Mouse (Mus musculus) midbrain, embryonic 15.5 days (tissue): ENCODE data around the gene Nfatc3. TPM values are rescaled to one million over a fixed set of nuclear protein-coding genes. Genes with fewer than 3 reads are reported as not detected.

Source experiments
- ATAC-seq: fragments of 200-750 bp; cut with Nextera tagmentation; replicated peaks from 2 replicates; pipeline ENCODE4 v1.8.0; 2017; ENCODE audit warnings: moderate TSS enrichment
- H3K27ac ChIP-seq: fragments of 300-500 bp; sonication (generic); 2 replicates; pipeline ENCODE4 v1.5.1; 2015; ENCODE audit warnings: mild to moderate bottlenecking, inconsistent platforms
- H3K27me3 ChIP-seq: fragments of 300-500 bp; sonication (generic); replicated peaks from 2 replicates; pipeline ENCODE4 v1.6.1; 2015; ENCODE audit warnings: inconsistent platforms
- H3K36me3 ChIP-seq: fragments of 300-500 bp; sonication (generic); replicated peaks from 2 replicates; pipeline ENCODE4 v1.6.1; 2015; ENCODE audit warnings: inconsistent platforms
- H3K4me1 ChIP-seq: fragments of 300-500 bp; sonication (generic); 2 replicates; pipeline ENCODE4 v1.6.1; 2015; ENCODE audit warnings: inconsistent platforms
- H3K4me2 ChIP-seq: fragments of 300-500 bp; sonication (generic); 2 replicates; pipeline ENCODE4 v1.6.1; 2015; ENCODE audit warnings: inconsistent platforms, mild to moderate bottlenecking, moderate library complexity
- H3K4me3 ChIP-seq: fragments of 300-500 bp; sonication (generic); 2 replicates; pipeline ENCODE4 v1.5.1; 2015; ENCODE audit warnings: mild to moderate bottlenecking, inconsistent platforms
- H3K9ac ChIP-seq: fragments of 300-500 bp; sonication (generic); 2 replicates; pipeline ENCODE4 v1.6.1; 2015; ENCODE audit warnings: mild to moderate bottlenecking, inconsistent platforms
- H3K9me3 ChIP-seq: fragments of 300-500 bp; sonication (generic); 2 replicates; pipeline ENCODE4 v1.6.1; 2016; ENCODE audit warnings: inconsistent platforms
- WGBS: fragments of 180-500 bp; shearing (Covaris S2); methylation state at CpG from one replicate; pipeline ENCODE4 v1.1.7; 2015; ENCODE audit warnings: mixed read lengths; 5-methylcytosine and 5-hydroxymethylcytosine counted together
- polyA plus RNA-seq: library from polyadenylated mRNA; unstranded; fragments of >200 nt; fragmentation: Nextera tagmentation; extraction: Ambion mirVana; gene quantifications from 2 replicates; pipeline ENCODE4 v1.2.1, GENCODE M21; 2015

Gene Nfatc3
- polyA plus RNA-seq, 1 experiment from 2014 or later = 3.8 TPM

- ATAC-seq = no peak
These were observed 81.6 kb downstream of the Nfatc3 start for GRCm38 (mm10) chr8:106140191-106140590.

DNA sequence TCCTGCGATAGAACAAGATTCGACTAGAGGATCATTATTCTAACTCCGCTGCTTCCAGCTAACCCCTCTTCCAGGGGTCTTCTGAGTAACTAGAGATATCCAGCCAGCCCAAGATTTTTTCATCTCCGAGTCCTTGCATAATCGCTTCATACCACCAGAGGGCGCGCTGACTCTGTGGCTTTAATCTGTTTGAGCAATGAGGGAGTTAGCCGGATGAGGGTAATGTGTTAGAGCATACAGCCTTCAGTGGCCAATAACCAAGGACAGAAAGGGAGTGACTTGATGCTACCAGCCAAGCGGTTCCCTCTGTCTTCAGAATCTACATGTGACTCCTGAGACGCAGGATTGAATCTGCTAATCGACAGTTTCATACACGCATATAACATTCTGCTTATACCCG is 82.1 kb downstream of the Nfatc3 start:
- H3K4me3 ChIP-seq = no peak overlapping the region
- no peak overlapping the region for H3K4me2 ChIP-seq
- H3K27me3 ChIP-seq = peaks cover 46% of the 10 kb centered on the region
- 14% methylated on average over 13 of the region's 13 CpGs for WGBS
- no peak overlapping the region for H3K9ac ChIP-seq
- H3K9me3 ChIP-seq = no peaks in the 10 kb centered on the region
- peaks cover 28% of the 10 kb centered on the region for H3K4me1 ChIP-seq
- H3K27ac ChIP-seq = no peak overlapping the region
- no peaks in the 10 kb centered on the region for H3K36me3 ChIP-seq
- 0 out of 2 replicates have a peak, but pooled peaks have one; percentile 57 for ATAC-seq

More at GRCm38 (mm10) chr8:106140191-106140590, 81.6 kb downstream of the Nfatc3 start:
- no peak overlapping the region for H3K4me3 ChIP-seq
- no peak overlapping the region for H3K4me2 ChIP-seq
- no peaks in the 10 kb centered on the region for H3K36me3 ChIP-seq
- H3K4me1 ChIP-seq = peaks cover 33% of the 10 kb centered on the region
- H3K27ac ChIP-seq = no peak overlapping the region
- 68% methylated on average over 5 of the region's 5 CpGs for WGBS
- no peaks in the 10 kb centered on the region for H3K9me3 ChIP-seq
- H3K27me3 ChIP-seq = peaks cover 52% of the 10 kb centered on the region
- H3K9ac ChIP-seq = no peak overlapping the region

- Histone ChIP-seq H3K9me3 (no peaks in the 10 kb centered on the region), H3K9ac (no peak overlapping the region), H3K4me2 (no peak overlapping the region), H3K27ac (no peak overlapping the region), H3K36me3 (no peaks in the 10 kb centered on the region), H3K4me1 (peaks cover 4% of the 10 kb centered on the region; the same call in 1 of the 2 replicates), H3K27me3 (peaks cover 2% of the 10 kb centered on the region; the same call in 1 of the 2 replicates), H3K4me3 (no peak overlapping the region)
- ATAC-seq = no peak
- 93% methylated on average over 2 of the region's 2 CpGs for WGBS
These were observed 86.7 kb downstream of the Nfatc3 start for GRCm38 (mm10) chr8:106145331-106145730.

- Histone ChIP-seq H3K4me2 (no peak overlapping the region), H3K9me3 (no peaks in the 10 kb centered on the region), H3K4me3 (no peak overlapping the region), H3K27me3 (no peaks in the 10 kb centered on the region), H3K36me3 (no peaks in the 10 kb centered on the region), H3K4me1 (peaks cover 9% of the 10 kb centered on the region), H3K9ac (no peak overlapping the region), H3K27ac (no peak overlapping the region)
- no peak for ATAC-seq
- WGBS = 92% methylated on average over 4 of the region's 4 CpGs
These were observed 87.4 kb downstream of the Nfatc3 start for GRCm38 (mm10) chr8:106146014-106146413.

DNA sequence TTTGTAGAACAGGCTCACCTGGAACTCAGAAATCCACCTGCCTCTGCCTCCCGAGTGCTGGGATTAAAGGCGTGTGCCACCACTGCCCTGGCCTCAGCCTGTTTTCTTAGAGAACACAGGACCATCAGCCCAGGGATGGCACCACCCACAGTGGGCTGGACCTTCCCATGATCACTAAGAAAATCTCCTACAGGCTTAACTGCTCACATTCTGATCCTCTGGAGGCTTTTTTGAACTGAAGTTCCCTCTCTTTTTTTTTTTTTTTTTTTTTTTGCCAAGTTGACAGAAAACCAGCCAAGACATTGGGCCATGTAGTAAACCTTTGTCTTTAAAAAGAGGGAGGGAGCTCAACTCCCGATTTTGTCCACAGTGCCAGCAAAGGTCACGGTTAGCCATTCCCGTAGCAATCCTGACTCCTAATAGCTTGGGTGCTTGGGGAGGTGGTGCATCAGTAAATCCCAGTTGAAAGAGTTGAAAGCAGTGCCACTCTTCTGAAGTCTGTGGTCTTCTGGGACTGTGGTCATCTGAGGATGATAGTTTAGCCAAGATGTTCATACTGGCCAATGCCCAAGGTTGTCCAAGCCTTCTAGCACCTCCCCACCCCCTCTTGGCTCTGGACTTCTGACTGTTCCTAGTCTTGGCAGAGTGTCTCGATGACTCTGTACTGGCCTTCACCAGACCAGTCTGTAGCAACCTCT is 89.4 kb downstream of the Nfatc3 start:
- ATAC-seq = no peak

GRCm38 (mm10) chr8:106149025-106149424 is 90.4 kb downstream of the Nfatc3 start:
- Histone ChIP-seq H3K9ac (no peak overlapping the region), H3K4me3 (no peak overlapping the region), H3K36me3 (no peaks in the 10 kb centered on the region), H3K4me2 (no peak overlapping the region), H3K9me3 (no peaks in the 10 kb centered on the region), H3K4me1 (peaks cover 20% of the 10 kb centered on the region), H3K27me3 (no peaks in the 10 kb centered on the region), H3K27ac (no peak overlapping the region)
- WGBS = 91% methylated on average over 6 of the region's 6 CpGs
- no peak for ATAC-seq

More for the DNA sequence above, 89.4 kb downstream of the Nfatc3 start:
- no peaks in the 10 kb centered on the region for H3K27me3 ChIP-seq
- no peak overlapping the region for H3K4me2 ChIP-seq
- H3K9ac ChIP-seq = no peak overlapping the region
- peaks cover 20% of the 10 kb centered on the region for H3K4me1 ChIP-seq
- H3K4me3 ChIP-seq = no peak overlapping the region
- no peaks in the 10 kb centered on the region for H3K36me3 ChIP-seq
- no peaks in the 10 kb centered on the region for H3K9me3 ChIP-seq
- no peak overlapping the region for H3K27ac ChIP-seq
- WGBS = 86% methylated on average over 6 of the region's 6 CpGs

- no peaks in the 10 kb centered on the region for H3K9me3 ChIP-seq
- H3K27me3 ChIP-seq = no peaks in the 10 kb centered on the region
- peaks cover 20% of the 10 kb centered on the region for H3K4me1 ChIP-seq
- peak within 1 kb of the TSS; percentile 69 for H3K27ac ChIP-seq
- peak within 1 kb of the TSS; percentile 83 for H3K9ac ChIP-seq
- H3K36me3 ChIP-seq = no peaks in the 10 kb centered on the region
- ATAC-seq = peak; percentile 97
- peak within 1 kb of the TSS; percentile 76 for H3K4me2 ChIP-seq
- 2% methylated on average over 38 of the region's 38 CpGs for WGBS
- H3K4me3 ChIP-seq = peak within 1 kb of the TSS; percentile 96
These were observed 91.4 kb downstream of the Nfatc3 start, which contains the start of gene Pla2g15 for GRCm38 (mm10) chr8:106149801-106150652. Gene Pla2g15 (plus strand): TSS chr8:106150399.

DNA sequence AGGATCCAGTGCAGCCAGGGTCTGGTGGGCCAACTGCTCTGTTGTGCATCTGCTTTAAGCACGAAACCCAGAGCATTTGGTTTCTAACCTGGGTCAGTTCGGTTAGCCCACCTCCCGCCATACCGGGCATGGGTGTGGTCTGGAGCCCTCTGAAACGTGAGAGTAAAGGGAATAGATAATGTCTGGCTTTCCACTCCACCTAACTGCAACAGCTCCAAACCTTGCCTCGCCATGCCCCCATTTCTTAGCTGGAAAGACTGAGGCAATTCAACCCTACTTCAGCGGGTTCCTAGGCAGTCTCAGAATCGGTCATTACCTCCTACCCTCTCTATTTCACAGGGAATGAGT is 92.0 kb downstream of the Nfatc3 start:
- Histone ChIP-seq H3K36me3 (no peaks in the 10 kb centered on the region), H3K9me3 (no peaks in the 10 kb centered on the region), H3K4me3 (peak overlapping the region; percentile 96), H3K9ac (peak overlapping the region; percentile 83), H3K4me2 (peak overlapping the region; percentile 76), H3K27me3 (no peaks in the 10 kb centered on the region), H3K27ac (peak overlapping the region; percentile 69), H3K4me1 (peaks cover 20% of the 10 kb centered on the region)
- WGBS = 20% methylated on average over 8 of the region's 8 CpGs
- no peak for ATAC-seq

DNA sequence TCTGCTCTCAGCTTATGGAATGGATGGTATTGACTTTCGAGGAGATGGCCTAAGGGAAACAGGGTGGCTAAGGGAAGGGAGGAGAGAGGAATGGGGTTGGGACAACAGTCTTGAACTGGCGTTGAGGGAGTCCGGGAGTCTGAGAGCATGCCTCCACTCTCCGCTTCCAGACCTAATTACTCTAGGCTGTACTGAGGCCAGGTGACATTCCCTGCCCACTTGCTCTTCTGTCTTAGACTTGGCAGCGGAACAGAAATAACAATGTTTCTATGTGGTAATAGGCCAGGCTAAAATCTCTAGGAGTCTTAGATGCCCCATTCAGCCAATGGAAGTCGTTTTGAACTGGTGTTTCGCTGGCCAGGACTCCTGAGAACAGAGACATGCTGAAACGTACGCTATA is 92.4 kb downstream of the Nfatc3 start:
- Histone ChIP-seq H3K27ac (0 out of 2 replicates have a peak overlapping the region, but pooled peaks have one; percentile 69), H3K9ac (peak overlapping the region; percentile 83), H3K27me3 (no peaks in the 10 kb centered on the region), H3K4me2 (peak overlapping the region; percentile 76), H3K36me3 (0 out of 2 replicates have a peak, but pooled peaks cover 1% of the 10 kb centered on the region), H3K4me3 (peak overlapping the region; percentile 96), H3K9me3 (no peaks in the 10 kb centered on the region), H3K4me1 (peaks cover 20% of the 10 kb centered on the region)
- no peak for ATAC-seq
- 81% methylated on average over 9 of the region's 9 CpGs for WGBS

GRCm38 (mm10) chr8:106152876-106153275 is 94.2 kb downstream of the Nfatc3 start:
- no peak for ATAC-seq
- H3K27me3 ChIP-seq = no peaks in the 10 kb centered on the region
- WGBS = 84% methylated on average over 4 of the region's 4 CpGs

GRCm38 (mm10) chr8:106157419-106157818 is 98.8 kb downstream of the Nfatc3 start:
- H3K9ac ChIP-seq = no peak overlapping the region
- H3K4me2 ChIP-seq = no peak overlapping the region
- 95% methylated on average over 1 of the region's 1 CpGs for WGBS
- H3K36me3 ChIP-seq = peaks cover 29% of the 10 kb centered on the region; the same call in 1 of the 2 replicates
- H3K27me3 ChIP-seq = no peaks in the 10 kb centered on the region
- H3K4me3 ChIP-seq = no peak overlapping the region
- no peaks in the 10 kb centered on the region for H3K4me1 ChIP-seq
- H3K27ac ChIP-seq = no peak overlapping the region
- H3K9me3 ChIP-seq = no peaks in the 10 kb centered on the region
- ATAC-seq = no peak

More at GRCm38 (mm10) chr8:106152876-106153275, 94.2 kb downstream of the Nfatc3 start:
- Histone ChIP-seq H3K9me3 (no peaks in the 10 kb centered on the region), H3K4me1 (peaks cover 20% of the 10 kb centered on the region), H3K4me3 (no peak overlapping the region), H3K9ac (no peak overlapping the region), H3K4me2 (no peak overlapping the region), H3K36me3 (0 out of 2 replicates have a peak, but pooled peaks cover 5% of the 10 kb centered on the region), H3K27ac (no peak overlapping the region)

GRCm38 (mm10) chr8:106158381-106158780 is 99.7 kb downstream of the Nfatc3 start:
- no peaks in the 10 kb centered on the region for H3K9me3 ChIP-seq
- ATAC-seq = no peak
- no peak overlapping the region for H3K4me2 ChIP-seq
- H3K27ac ChIP-seq = no peak overlapping the region
- WGBS = 92% methylated on average over 10 of the region's 10 CpGs
- H3K27me3 ChIP-seq = no peaks in the 10 kb centered on the region
- H3K36me3 ChIP-seq = peaks cover 38% of the 10 kb centered on the region; the same call in 1 of the 2 replicates
- H3K4me3 ChIP-seq = no peak overlapping the region
- H3K4me1 ChIP-seq = no peaks in the 10 kb centered on the region
- H3K9ac ChIP-seq = no peak overlapping the region
